Mouse (Mus musculus): ENCODE data around the gene Ambra1. TPM values are rescaled to one million over a fixed set of nuclear protein-coding genes. Genes with fewer than 3 reads are reported as not detected.

Gene Ambra1
- total RNA-seq, 1 experiment: 27.0 TPM

GRCm38 (mm10) chr2:91834272-91834671 is 104.3 kb downstream of the Ambra1 start:
- no peaks in the 10 kb centered on the region for H3K4me1 ChIP-seq (ENCODE audit: control insufficient read depth in 2 of 2, insufficient read depth in 2 of 2, low read length in 2 of 2, poor library complexity in 1 of 2)
- no peak overlapping the region for H3K27ac ChIP-seq (ENCODE audit: insufficient read depth, low read depth, low read length, poor library complexity, severe bottlenecking)
- in situ Hi-C loops (cut with MboI; ENCODE audit: low sequenced_read_pairs in 2 of 2, unreplicated experiment in 2 of 2): no loop called here
- no peaks in the 10 kb centered on the region for H3K9me3 ChIP-seq (ENCODE audit: control insufficient read depth, insufficient read depth, low read depth, low read length)
- H3K36me3 ChIP-seq (ENCODE audit: control insufficient read depth, insufficient read depth, low read length, poor library complexity, severe bottlenecking): no peaks in the 10 kb centered on the region
- no peak for TF ChIP-seq HCFC1 (IDR thresholded peaks at IDR 0.05; ENCODE audit: borderline replicate concordance, insufficient read depth, low read length)
- TF ChIP-seq MAFK (IDR thresholded peaks at IDR 0.05; ENCODE audit: insufficient read depth, low read depth, low read length): no peak
- TF ChIP-seq ZC3H11A (IDR thresholded peaks at IDR 0.05; ENCODE audit: borderline replicate concordance, low read depth, low read length): no peak
- no peak for TF ChIP-seq CHD2 (IDR thresholded peaks at IDR 0.05; ENCODE audit: low read depth, low read length)
- no peak for TF ChIP-seq ZNF384 (IDR thresholded peaks at IDR 0.05; ENCODE audit: low read depth, low read length)
- DNase-seq (ENCODE audit: low read depth, low spot score): no peak
- H3K9ac ChIP-seq (ENCODE audit: insufficient read depth, low read depth, low read length, poor library complexity, severe bottlenecking): no peak overlapping the region
- H3K4me3 ChIP-seq (ENCODE audit: insufficient read depth in 1 of 2, low read depth in 1 of 2, low read length in 2 of 2, poor library complexity in 1 of 2, severe bottlenecking in 1 of 2): no peak overlapping the region

GRCm38 (mm10) chr2:91835031-91835430 is 105.1 kb downstream of the Ambra1 start:
- Histone ChIP-seq H3K27ac (ENCODE audit: insufficient read depth, low read depth, low read length, poor library complexity, severe bottlenecking) (no peak overlapping the region), H3K4me3 (ENCODE audit: insufficient read depth in 1 of 2, low read depth in 1 of 2, low read length in 2 of 2, poor library complexity in 1 of 2, severe bottlenecking in 1 of 2) (no peak overlapping the region), H3K36me3 (ENCODE audit: control insufficient read depth, insufficient read depth, low read length, poor library complexity, severe bottlenecking) (no peaks in the 10 kb centered on the region), H3K9me3 (ENCODE audit: control insufficient read depth, insufficient read depth, low read depth, low read length) (no peaks in the 10 kb centered on the region), H3K4me1 (ENCODE audit: control insufficient read depth in 2 of 2, insufficient read depth in 2 of 2, low read length in 2 of 2, poor library complexity in 1 of 2) (no peaks in the 10 kb centered on the region), H3K9ac (ENCODE audit: insufficient read depth, low read depth, low read length, poor library complexity, severe bottlenecking) (no peak overlapping the region)
- no peak for TF ChIP-seq HCFC1 (IDR thresholded peaks at IDR 0.05; ENCODE audit: borderline replicate concordance, insufficient read depth, low read length)
- TF ChIP-seq ZC3H11A (IDR thresholded peaks at IDR 0.05; ENCODE audit: borderline replicate concordance, low read depth, low read length): no peak
- TF ChIP-seq ZNF384 (IDR thresholded peaks at IDR 0.05; ENCODE audit: low read depth, low read length): no peak
- no peak for TF ChIP-seq MAFK (IDR thresholded peaks at IDR 0.05; ENCODE audit: insufficient read depth, low read depth, low read length)
- no peak for TF ChIP-seq CHD2 (IDR thresholded peaks at IDR 0.05; ENCODE audit: low read depth, low read length)
- no peak for DNase-seq (ENCODE audit: low read depth, low spot score)
- in situ Hi-C loops (cut with MboI; ENCODE audit: low sequenced_read_pairs in 2 of 2, unreplicated experiment in 2 of 2): no loop called here

- Histone ChIP-seq H3K4me1 (ENCODE audit: control insufficient read depth in 2 of 2, insufficient read depth in 2 of 2, low read length in 2 of 2, poor library complexity in 1 of 2) (no peaks in the 10 kb centered on the region), H3K9me3 (ENCODE audit: control insufficient read depth, insufficient read depth, low read depth, low read length) (no peaks in the 10 kb centered on the region), H3K36me3 (ENCODE audit: control insufficient read depth, insufficient read depth, low read length, poor library complexity, severe bottlenecking) (no peaks in the 10 kb centered on the region), H3K27ac (ENCODE audit: insufficient read depth, low read depth, low read length, poor library complexity, severe bottlenecking) (no peak overlapping the region), H3K9ac (ENCODE audit: insufficient read depth, low read depth, low read length, poor library complexity, severe bottlenecking) (no peak overlapping the region), H3K4me3 (ENCODE audit: insufficient read depth in 1 of 2, low read depth in 1 of 2, low read length in 2 of 2, poor library complexity in 1 of 2, severe bottlenecking in 1 of 2) (no peak overlapping the region)
- in situ Hi-C loops (cut with MboI; ENCODE audit: low sequenced_read_pairs in 2 of 2, unreplicated experiment in 2 of 2): no loop called here
- DNase-seq (ENCODE audit: low read depth, low spot score): no peak
- TF ChIP-seq MAFK (IDR thresholded peaks at IDR 0.05; ENCODE audit: insufficient read depth, low read depth, low read length) (no peak), CHD2 (IDR thresholded peaks at IDR 0.05; ENCODE audit: low read depth, low read length) (no peak), ZC3H11A (IDR thresholded peaks at IDR 0.05; ENCODE audit: borderline replicate concordance, low read depth, low read length) (no peak), ZNF384 (IDR thresholded peaks at IDR 0.05; ENCODE audit: low read depth, low read length) (no peak), HCFC1 (IDR thresholded peaks at IDR 0.05; ENCODE audit: borderline replicate concordance, insufficient read depth, low read length) (no peak)
Observed at GRCm38 (mm10) chr2:91835631-91836030, 105.7 kb downstream of the Ambra1 start.

GRCm38 (mm10) chr2:91844085-91844484 is 114.2 kb downstream of the Ambra1 start:
- no peak for TF ChIP-seq MAFK (IDR thresholded peaks at IDR 0.05; ENCODE audit: insufficient read depth, low read depth, low read length)
- no peak for TF ChIP-seq HCFC1 (IDR thresholded peaks at IDR 0.05; ENCODE audit: borderline replicate concordance, insufficient read depth, low read length)
- no peak for TF ChIP-seq ZNF384 (IDR thresholded peaks at IDR 0.05; ENCODE audit: low read depth, low read length)
- no peak for TF ChIP-seq ZC3H11A (IDR thresholded peaks at IDR 0.05; ENCODE audit: borderline replicate concordance, low read depth, low read length)
- Histone ChIP-seq H3K9ac (ENCODE audit: insufficient read depth, low read depth, low read length, poor library complexity, severe bottlenecking) (no peak overlapping the region), H3K9me3 (ENCODE audit: control insufficient read depth, insufficient read depth, low read depth, low read length) (no peaks in the 10 kb centered on the region), H3K4me3 (ENCODE audit: insufficient read depth in 1 of 2, low read depth in 1 of 2, low read length in 2 of 2, poor library complexity in 1 of 2, severe bottlenecking in 1 of 2) (no peak overlapping the region), H3K4me1 (ENCODE audit: control insufficient read depth in 2 of 2, insufficient read depth in 2 of 2, low read length in 2 of 2, poor library complexity in 1 of 2) (no peaks in the 10 kb centered on the region), H3K36me3 (ENCODE audit: control insufficient read depth, insufficient read depth, low read length, poor library complexity, severe bottlenecking) (no peaks in the 10 kb centered on the region; the same call in 1 of the 2 replicates), H3K27ac (ENCODE audit: insufficient read depth, low read depth, low read length, poor library complexity, severe bottlenecking) (no peak overlapping the region)
- no peak for DNase-seq (ENCODE audit: low read depth, low spot score)
- in situ Hi-C loops (cut with MboI; ENCODE audit: low sequenced_read_pairs in 2 of 2, unreplicated experiment in 2 of 2): no loop called here

All from ES-E14 (cell line).